Mouse (Mus musculus): ENCODE data around the gene Shisa8. TPM values are rescaled to one million over a fixed set of nuclear protein-coding genes. Genes with fewer than 3 reads are reported as not detected.

Shisa8 gene
- total and polyA plus RNA-seq, 3 experiments: 0.05 TPM; not detected in 2

DNA sequence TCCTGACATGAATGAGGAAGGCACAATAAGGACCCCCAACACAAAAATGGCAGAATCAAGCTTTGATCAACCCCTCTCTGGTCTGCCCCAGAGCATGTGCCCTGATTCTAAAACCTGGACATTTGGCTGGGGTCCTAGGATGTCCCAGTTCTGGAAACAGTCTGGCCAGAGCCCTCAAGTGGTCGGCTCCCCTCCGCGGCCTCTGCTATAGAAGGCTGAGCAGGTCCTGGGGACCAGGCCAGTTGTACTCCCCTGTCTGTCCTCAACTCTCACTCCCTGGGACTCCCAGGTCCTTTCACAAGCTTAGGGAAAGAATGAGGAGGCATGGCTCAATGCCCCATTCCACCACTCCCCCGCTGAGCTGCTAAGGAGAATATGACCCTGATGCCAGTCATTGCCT is 607 bp upstream of the Shisa8 start:
- H3K4me1 ChIP-seq (ENCODE audit: insufficient read depth, low read depth, low read length): peaks cover 4% of the 10 kb centered on the region
- H3K4me3 ChIP-seq (ENCODE audit: low read depth, low read length): no peak overlapping the region
- peaks cover 16% of the 10 kb centered on the region for H3K36me3 ChIP-seq (replicated peaks)
- peaks cover 19% of the 10 kb centered on the region for H3K9me3 ChIP-seq (replicated peaks)
- peaks cover 71% of the 10 kb centered on the region for H3K27me3 ChIP-seq (ENCODE audit: insufficient read depth, low read length)
- no peak for TF ChIP-seq CTCF (IDR thresholded peaks at IDR 0.05; ENCODE audit: low read depth, low read length)
- no peak for TF ChIP-seq TAL1 (conservative IDR thresholded peaks at IDR 0.05; ENCODE audit: low read depth, low read length)
- TF ChIP-seq GATA2 (IDR thresholded peaks at IDR 0.05; ENCODE audit: borderline replicate concordance, low read depth, low read length): no peak
- TF ChIP-seq POLR2AphosphoS5 (IDR thresholded peaks at IDR 0.05; ENCODE audit: insufficient replicate concordance, low read depth, low read length): no peak
- TF ChIP-seq GATA1 (IDR thresholded peaks at IDR 0.05; ENCODE audit: borderline replicate concordance, low read length): no peak
- ATAC-seq (ENCODE audit: extremely low read depth, insufficient number of reproducible peaks, low FRiP score, poor library complexity, severe bottlenecking): no peak
- DNase-seq (ENCODE audit: low spot score): no peak

DNA sequence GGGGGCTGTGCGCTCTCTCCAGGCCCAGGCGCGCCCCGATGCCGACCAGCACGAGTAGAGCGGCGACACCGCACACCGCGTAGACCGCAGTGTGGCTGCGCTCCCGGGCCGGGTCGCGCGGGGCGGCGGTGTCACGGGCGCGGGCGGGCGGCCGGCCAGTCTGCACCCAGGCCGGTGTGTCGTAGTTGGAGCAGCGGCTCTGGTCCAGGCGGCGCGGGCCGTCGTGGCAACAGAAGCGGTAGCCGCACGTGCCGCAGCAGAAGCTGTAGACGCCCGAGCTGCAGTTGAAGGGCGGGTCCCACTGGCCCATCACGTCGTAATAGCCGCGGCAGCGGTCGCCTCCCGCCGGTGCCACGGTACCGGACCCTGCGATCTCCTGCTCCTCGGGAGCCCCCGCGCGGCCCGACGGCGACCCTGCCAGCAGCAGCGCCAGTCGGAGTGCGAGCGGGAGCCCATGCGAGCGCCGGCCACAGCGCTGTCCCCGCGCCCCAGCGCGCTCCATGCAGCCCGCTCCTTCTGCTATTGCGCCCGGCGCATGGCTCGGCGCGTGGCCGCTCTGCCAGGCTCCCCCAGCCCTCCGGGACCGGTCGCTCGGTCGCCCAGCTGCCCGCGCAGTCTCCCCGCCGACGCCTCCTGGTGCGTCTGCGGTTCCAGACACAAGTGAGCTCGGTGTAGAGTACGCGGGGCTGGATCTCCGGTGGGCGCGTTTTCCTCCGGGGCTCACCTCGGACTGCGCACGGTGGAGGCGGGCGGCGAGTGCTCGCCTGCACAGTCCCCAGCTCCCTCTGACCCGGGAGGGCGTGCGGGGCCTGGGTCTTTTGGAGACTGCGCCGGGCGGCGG is 484 bp downstream of the Shisa8 start:
- H3K36me3 ChIP-seq (replicated peaks): peaks cover 27% of the 10 kb centered on the region
- ATAC-seq (ENCODE audit: extremely low read depth, insufficient number of reproducible peaks, low FRiP score, poor library complexity, severe bottlenecking) (no peak), DNase-seq (ENCODE audit: low spot score) (no peak)
- H3K4me1 ChIP-seq (ENCODE audit: insufficient read depth, low read depth, low read length): peaks cover under 1% of the 10 kb centered on the region
- TF ChIP-seq TAL1 (conservative IDR thresholded peaks at IDR 0.05; ENCODE audit: low read depth, low read length) (no peak), CTCF (IDR thresholded peaks at IDR 0.05; ENCODE audit: low read depth, low read length) (no peak), POLR2AphosphoS5 (IDR thresholded peaks at IDR 0.05; ENCODE audit: insufficient replicate concordance, low read depth, low read length) (no peak), GATA2 (IDR thresholded peaks at IDR 0.05; ENCODE audit: borderline replicate concordance, low read depth, low read length) (no peak), GATA1 (IDR thresholded peaks at IDR 0.05; ENCODE audit: borderline replicate concordance, low read length) (no peak)
- peaks cover 22% of the 10 kb centered on the region for H3K9me3 ChIP-seq (replicated peaks)
- peaks cover 61% of the 10 kb centered on the region for H3K27me3 ChIP-seq (ENCODE audit: insufficient read depth, low read length)
- peak overlapping the region; percentile 30; the same call in 1 of the 2 replicates for H3K4me3 ChIP-seq (ENCODE audit: low read depth, low read length)

DNA sequence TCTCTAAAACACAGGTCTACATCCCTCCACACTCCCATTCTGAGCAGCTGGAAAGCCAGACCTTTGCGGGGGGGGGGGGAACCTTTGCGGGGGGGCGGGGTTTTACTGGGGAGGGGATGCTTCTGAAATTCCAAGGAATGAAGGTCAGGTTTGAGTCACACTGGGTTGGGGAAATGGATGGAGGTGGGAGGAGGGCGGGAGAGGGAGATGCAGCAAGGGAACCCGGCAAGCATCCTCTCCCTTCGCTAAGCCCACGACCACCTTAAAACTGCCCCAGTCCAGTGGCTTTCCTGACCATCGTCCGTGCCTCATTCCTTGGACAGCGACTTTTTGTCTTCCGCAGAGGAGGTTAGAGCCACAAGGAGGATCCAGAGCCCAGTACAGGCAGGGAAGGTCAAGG is 1.3 kb downstream of the Shisa8 start:
- DNase-seq (ENCODE audit: low spot score) (no peak), ATAC-seq (ENCODE audit: extremely low read depth, insufficient number of reproducible peaks, low FRiP score, poor library complexity, severe bottlenecking) (no peak)
- no peaks in the 10 kb centered on the region for H3K4me1 ChIP-seq (ENCODE audit: insufficient read depth, low read depth, low read length)
- H3K27me3 ChIP-seq (ENCODE audit: insufficient read depth, low read length): peaks cover 53% of the 10 kb centered on the region
- H3K4me3 ChIP-seq (ENCODE audit: low read depth, low read length): no peak overlapping the region
- no peak for TF ChIP-seq CTCF (IDR thresholded peaks at IDR 0.05; ENCODE audit: low read depth, low read length)
- no peak for TF ChIP-seq TAL1 (conservative IDR thresholded peaks at IDR 0.05; ENCODE audit: low read depth, low read length)
- TF ChIP-seq GATA1 (IDR thresholded peaks at IDR 0.05; ENCODE audit: borderline replicate concordance, low read length): no peak
- TF ChIP-seq GATA2 (IDR thresholded peaks at IDR 0.05; ENCODE audit: borderline replicate concordance, low read depth, low read length): no peak
- no peak for TF ChIP-seq POLR2AphosphoS5 (IDR thresholded peaks at IDR 0.05; ENCODE audit: insufficient replicate concordance, low read depth, low read length)
- H3K9me3 ChIP-seq (replicated peaks): peaks cover 31% of the 10 kb centered on the region
- peaks cover 35% of the 10 kb centered on the region for H3K36me3 ChIP-seq (replicated peaks)

DNA sequence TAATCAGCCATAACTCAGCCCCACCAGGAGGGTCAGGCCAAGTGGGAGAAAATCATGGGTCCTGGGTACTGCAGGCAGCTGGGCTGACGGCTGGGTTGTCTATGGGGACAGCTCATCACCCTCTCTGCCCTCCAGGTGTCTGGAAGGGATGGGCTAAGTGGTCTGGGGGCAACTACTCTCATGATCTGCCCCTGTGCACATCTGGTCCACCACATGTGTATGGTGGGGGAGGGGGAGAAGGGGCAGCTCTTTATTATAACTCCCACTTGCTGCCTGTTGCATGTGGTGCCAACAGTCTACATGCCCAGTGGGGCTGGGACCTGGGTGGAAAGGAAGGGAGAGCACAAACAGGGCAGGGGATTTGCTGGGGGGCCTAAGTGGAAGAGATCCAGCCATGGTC is 1.8 kb downstream of the Shisa8 start:
- no peak overlapping the region for H3K4me3 ChIP-seq (ENCODE audit: low read depth, low read length)
- DNase-seq (ENCODE audit: low spot score): no peak
- TF ChIP-seq GATA1 (IDR thresholded peaks at IDR 0.05; ENCODE audit: borderline replicate concordance, low read length) (no peak), GATA2 (IDR thresholded peaks at IDR 0.05; ENCODE audit: borderline replicate concordance, low read depth, low read length) (no peak), CTCF (IDR thresholded peaks at IDR 0.05; ENCODE audit: low read depth, low read length) (no peak), POLR2AphosphoS5 (IDR thresholded peaks at IDR 0.05; ENCODE audit: insufficient replicate concordance, low read depth, low read length) (no peak), TAL1 (conservative IDR thresholded peaks at IDR 0.05; ENCODE audit: low read depth, low read length) (no peak)
- H3K4me1 ChIP-seq (ENCODE audit: insufficient read depth, low read depth, low read length): no peaks in the 10 kb centered on the region
- H3K36me3 ChIP-seq (replicated peaks): peaks cover 40% of the 10 kb centered on the region
- ATAC-seq (ENCODE audit: extremely low read depth, insufficient number of reproducible peaks, low FRiP score, poor library complexity, severe bottlenecking): no peak
- peaks cover 48% of the 10 kb centered on the region for H3K27me3 ChIP-seq (ENCODE audit: insufficient read depth, low read length)
- peaks cover 31% of the 10 kb centered on the region for H3K9me3 ChIP-seq (replicated peaks)

DNA sequence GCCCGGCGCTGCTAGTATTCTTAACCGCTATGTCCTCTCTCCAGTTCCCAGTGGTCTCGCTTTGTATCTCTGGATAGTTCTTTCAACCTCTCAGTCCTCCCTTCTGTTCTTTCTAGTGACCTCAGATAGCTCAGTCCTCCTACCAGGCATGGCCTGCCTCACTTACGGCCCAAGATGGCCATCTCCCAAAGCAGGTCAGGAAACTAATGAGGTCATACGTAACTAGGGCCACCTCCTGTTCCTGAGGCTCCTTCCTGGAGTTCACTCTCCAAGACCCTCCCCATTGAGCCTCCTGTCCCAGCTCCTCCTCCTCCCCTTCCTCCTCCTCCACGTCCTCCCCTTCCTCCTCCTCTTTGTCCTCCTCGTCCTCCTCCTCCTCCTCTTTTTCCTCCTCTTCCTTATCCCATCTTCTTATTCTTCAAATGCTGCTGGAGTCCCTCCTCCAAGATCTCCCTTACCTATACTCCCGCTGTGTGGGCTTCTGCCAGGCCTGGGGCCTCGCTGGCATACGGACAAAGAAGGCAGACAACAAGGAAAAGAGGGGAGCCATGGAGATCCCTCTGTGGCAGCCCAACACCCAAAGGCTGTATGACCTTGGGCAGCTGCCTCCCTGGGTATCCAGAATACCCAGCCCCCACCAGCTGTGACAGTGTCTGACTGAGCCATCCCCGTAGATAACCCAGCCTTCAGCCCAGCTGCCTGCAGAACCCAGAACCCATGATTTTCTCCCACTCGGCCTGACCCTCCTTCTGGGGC is 3.1 kb downstream of the Shisa8 start:
- DNase-seq (ENCODE audit: low spot score) (no peak), ATAC-seq (ENCODE audit: extremely low read depth, insufficient number of reproducible peaks, low FRiP score, poor library complexity, severe bottlenecking) (no peak)
- Histone ChIP-seq H3K4me3 (ENCODE audit: low read depth, low read length) (no peak overlapping the region), H3K4me1 (ENCODE audit: insufficient read depth, low read depth, low read length) (no peaks in the 10 kb centered on the region), H3K9me3 (replicated peaks) (peaks cover 31% of the 10 kb centered on the region), H3K36me3 (replicated peaks) (peaks cover 54% of the 10 kb centered on the region), H3K27me3 (ENCODE audit: insufficient read depth, low read length) (peaks cover 35% of the 10 kb centered on the region)
- TF ChIP-seq POLR2AphosphoS5 (IDR thresholded peaks at IDR 0.05; ENCODE audit: insufficient replicate concordance, low read depth, low read length) (no peak), GATA2 (IDR thresholded peaks at IDR 0.05; ENCODE audit: borderline replicate concordance, low read depth, low read length) (no peak), TAL1 (conservative IDR thresholded peaks at IDR 0.05; ENCODE audit: low read depth, low read length) (no peak), CTCF (IDR thresholded peaks at IDR 0.05; ENCODE audit: low read depth, low read length) (no peak), GATA1 (IDR thresholded peaks at IDR 0.05; ENCODE audit: borderline replicate concordance, low read length) (no peak)

DNA sequence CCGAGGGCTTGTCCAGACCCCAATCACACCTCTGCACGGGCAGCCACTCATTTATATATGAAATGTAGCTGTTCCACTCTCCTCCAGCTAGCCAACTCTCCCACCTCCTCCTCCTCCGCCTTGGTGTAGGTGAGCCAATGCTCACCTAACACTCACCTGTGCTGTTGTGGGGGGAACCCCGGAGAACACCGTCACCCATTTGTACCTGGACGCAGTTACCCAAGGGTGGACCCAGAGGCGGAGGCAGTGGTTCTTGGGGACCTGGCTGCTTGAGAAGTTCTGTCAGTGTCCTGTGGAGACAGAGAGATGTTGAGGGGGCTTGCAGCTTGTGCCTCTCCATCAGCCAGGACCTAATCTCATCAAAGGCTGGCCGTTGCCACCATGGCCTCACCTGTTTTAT is 4.3 kb downstream of the Shisa8 start:
- no peak for TF ChIP-seq GATA2 (IDR thresholded peaks at IDR 0.05; ENCODE audit: borderline replicate concordance, low read depth, low read length)
- TF ChIP-seq POLR2AphosphoS5 (IDR thresholded peaks at IDR 0.05; ENCODE audit: insufficient replicate concordance, low read depth, low read length): no peak
- no peak for TF ChIP-seq GATA1 (IDR thresholded peaks at IDR 0.05; ENCODE audit: borderline replicate concordance, low read length)
- peaks cover 65% of the 10 kb centered on the region for H3K36me3 ChIP-seq (replicated peaks)

More for the DNA sequence above, 4.3 kb downstream of the Shisa8 start:
- Histone ChIP-seq H3K9me3 (replicated peaks) (peaks cover 31% of the 10 kb centered on the region), H3K4me1 (ENCODE audit: insufficient read depth, low read depth, low read length) (no peaks in the 10 kb centered on the region), H3K4me3 (ENCODE audit: low read depth, low read length) (no peak overlapping the region), H3K27me3 (ENCODE audit: insufficient read depth, low read length) (peaks cover 28% of the 10 kb centered on the region)
- DNase-seq (ENCODE audit: low spot score) (no peak), ATAC-seq (ENCODE audit: extremely low read depth, insufficient number of reproducible peaks, low FRiP score, poor library complexity, severe bottlenecking) (no peak)

Measured in G1E (cell line).